In the genomic region with DNA sequence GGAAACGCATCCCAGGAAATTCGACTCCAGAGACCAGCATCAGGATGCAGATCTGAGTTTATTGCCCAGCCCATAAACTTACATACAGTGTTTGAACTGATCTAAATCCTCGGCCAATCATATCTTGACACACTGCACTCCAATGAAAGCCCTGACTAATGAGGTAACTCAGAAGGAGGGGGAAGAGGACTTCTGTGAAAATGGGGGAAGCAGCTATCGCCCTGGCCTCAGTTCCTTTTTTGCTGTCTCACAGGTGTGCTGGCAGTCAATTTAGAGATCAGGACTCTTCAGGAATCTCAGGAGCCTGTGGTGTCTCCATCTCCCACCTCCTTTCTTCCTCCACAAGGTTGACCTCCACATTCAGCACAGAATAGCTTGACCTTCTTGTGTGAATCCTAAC, we compare ENCODE assay signal across 26 mouse cellular contexts.
DNase-seq lines count a peak whose midpoint lies in the region; ATAC-seq lines count a peak whose summit lies in the region.
"Had no signal": no experiment of that assay in that cellular context is flagged by ENCODE, and none has a peak within 500 bp of the region (broad histone marks: within the 10 kb centered on the region; RNA-seq: fewer than 3 reads in every experiment).

No protein-coding gene starts in this region.

- ATAC-seq in common myeloid progenitor, adult 5-6 weeks (replicated peaks; ENCODE audit: low read depth, poor library complexity, severe bottlenecking), result peak; percentile 54; the same call in 1 of the 2 replicates
- peak; percentile 41; the same call in 1 of the 2 replicates for ATAC-seq in megakaryocyte-erythroid progenitor cell, adult 5-6 weeks (replicated peaks; ENCODE audit: low FRiP score, low TSS enrichment, poor library complexity, severe bottlenecking)
- no peak for ATAC-seq in midbrain, embryonic 11.5 days (ENCODE audit: low FRiP score)
- ATAC-seq: forebrain, embryonic 15.5 days; hindbrain, embryonic 16.5 days; intestine, embryonic 15.5 days had no signal

- no peaks in the 10 kb centered on the region for H3K9me3 ChIP-seq in midbrain, embryonic 11.5 days (ENCODE audit: control insufficient read depth, low read length)
- H3K9me3 ChIP-seq in limb, embryonic 10.5 days (replicated peaks), result no peaks in the 10 kb centered on the region
- H3K9me3 ChIP-seq: embryonic facial prominence, embryonic 10.5 days; embryonic facial prominence, embryonic 13.5 days; forebrain, embryonic 12.5 days; forebrain, embryonic 15.5 days; heart, embryonic 12.5 days; heart, embryonic 15.5 days; hindbrain, embryonic 10.5 days; hindbrain, embryonic 13.5 days; intestine, embryonic 15.5 days had no signal

- H3K36me3 ChIP-seq in midbrain, embryonic 11.5 days (ENCODE audit: control insufficient read depth, insufficient read depth, low read length), result no peaks in the 10 kb centered on the region
- no peaks in the 10 kb centered on the region for H3K36me3 ChIP-seq in limb, embryonic 10.5 days
- H3K36me3 ChIP-seq: embryonic facial prominence, embryonic 10.5 days; embryonic facial prominence, embryonic 13.5 days; forebrain, embryonic 12.5 days; forebrain, embryonic 15.5 days; heart, embryonic 12.5 days; heart, embryonic 15.5 days; hindbrain, embryonic 10.5 days; hindbrain, embryonic 13.5 days; intestine, embryonic 15.5 days had no signal

- H3K27me3 ChIP-seq in midbrain, embryonic 11.5 days (ENCODE audit: control insufficient read depth, insufficient read depth, low read length), result no peaks in the 10 kb centered on the region
- H3K27me3 ChIP-seq in limb, embryonic 10.5 days (ENCODE audit: low read depth, poor library complexity, severe bottlenecking), result no peaks in the 10 kb centered on the region
- H3K27me3 ChIP-seq: embryonic facial prominence, embryonic 13.5 days; forebrain, embryonic 12.5 days; forebrain, embryonic 15.5 days; heart, embryonic 12.5 days; heart, embryonic 15.5 days; hindbrain, embryonic 13.5 days; intestine, embryonic 15.5 days had no signal

- no peak overlapping the region for H3K9ac ChIP-seq in midbrain, embryonic 11.5 days (ENCODE audit: low read length)
- H3K9ac ChIP-seq: embryonic facial prominence, embryonic 13.5 days; forebrain, embryonic 12.5 days; forebrain, embryonic 15.5 days; heart, embryonic 12.5 days; heart, embryonic 15.5 days; hindbrain, embryonic 13.5 days; intestine, embryonic 15.5 days had no signal

- H3K4me2 ChIP-seq in midbrain, embryonic 11.5 days, result no peak overlapping the region
- H3K4me2 ChIP-seq: embryonic facial prominence, embryonic 13.5 days; forebrain, embryonic 12.5 days; forebrain, embryonic 15.5 days; heart, embryonic 12.5 days; heart, embryonic 15.5 days; hindbrain, embryonic 13.5 days; intestine, embryonic 15.5 days had no signal

- DNase-seq in heart, adult 11 months, result peak; percentile 64
- no peak for DNase-seq in heart, adult 9 months (ENCODE audit: low spot score in 2 of 2)
- DNase-seq in midbrain, embryonic 11.5 days (ENCODE audit: low spot score, missing footprints), result no peak
- no peak for DNase-seq in limb, embryonic 10.5 days (ENCODE audit: low spot score)
- DNase-seq: adrenal gland, postnatal 10 days; adrenal gland, postnatal 36 days; cerebellum, adult 18-20 months; cerebellum, adult 9-11 months; cerebellum, postnatal 25 days; embryo, embryonic 11 days; gastrocnemius, postnatal 25 days; heart, postnatal 10 days; heart, postnatal 36 days had no signal

- H3K4me3 ChIP-seq in midbrain, embryonic 11.5 days (ENCODE audit: low read depth, low read length), result no peak overlapping the region
- no peak overlapping the region for H3K4me3 ChIP-seq in limb, embryonic 10.5 days
- H3K4me3 ChIP-seq: embryonic facial prominence, embryonic 10.5 days; embryonic facial prominence, embryonic 13.5 days; erythroblast, embryonic 14.5 days; forebrain, embryonic 12.5 days; forebrain, embryonic 15.5 days; heart, embryonic 12.5 days; heart, embryonic 15.5 days; hindbrain, embryonic 10.5 days; hindbrain, embryonic 13.5 days; intestine, embryonic 15.5 days had no signal

- H3K27ac ChIP-seq in midbrain, embryonic 11.5 days (ENCODE audit: low read depth, low read length), result no peak overlapping the region
- no peak overlapping the region for H3K27ac ChIP-seq in limb, embryonic 10.5 days
- H3K27ac ChIP-seq: embryonic facial prominence, embryonic 10.5 days; embryonic facial prominence, embryonic 13.5 days; forebrain, embryonic 12.5 days; forebrain, embryonic 15.5 days; heart, embryonic 15.5 days; hindbrain, embryonic 10.5 days; hindbrain, embryonic 13.5 days; intestine, embryonic 15.5 days had no signal

- H3K4me1 ChIP-seq in midbrain, embryonic 11.5 days (ENCODE audit: control insufficient read depth, insufficient read depth, low read length), result no peaks in the 10 kb centered on the region
- H3K4me1 ChIP-seq in limb, embryonic 10.5 days, result peaks cover 7% of the 10 kb centered on the region; the same call in 1 of the 2 replicates
- H3K4me1 ChIP-seq: embryonic facial prominence, embryonic 13.5 days; forebrain, embryonic 12.5 days; forebrain, embryonic 15.5 days; heart, embryonic 15.5 days; hindbrain, embryonic 13.5 days; intestine, embryonic 15.5 days had no signal

- WGBS in midbrain, embryonic 11.5 days, result 71% methylated on average over 4 of the region's 4 CpGs
- 56% methylated on average over 4 of the region's 4 CpGs for WGBS in limb, embryonic 10.5 days
